Mouse (Mus musculus): ENCODE results near the gene Gng7.

- no peak for TF ChIP-seq POLR2A (IDR thresholded peaks at IDR 0.05; ENCODE audit: low read depth, low read length)
- TF ChIP-seq CTCF (conservative IDR thresholded peaks at IDR 0.05; ENCODE audit: insufficient read depth, insufficient read length, low read depth, low read length): no peak
Measured at GRCm38 (mm10) chr10:80991945-80992344, 22.8 kb downstream of the Gng7 start.

All from kidney, adult 2 months (tissue).